ENCODE assay signal across 8 mouse cellular contexts in genomic region chr9:123259896-123260610, GRCm38 (mm10). TPM values are rescaled to one million over a fixed set of nuclear protein-coding genes. Genes with fewer than 3 reads are reported as not detected.
DNase-seq lines count a peak whose midpoint lies in the region; ATAC-seq and TF ChIP-seq lines count a peak whose summit lies in the region.

No protein-coding gene starts in this region.

- no peak overlapping the region for H3K27ac ChIP-seq in embryonic fibroblast, embryonic 13.5 days (ENCODE audit: insufficient read depth, low read length)
- peak overlapping the region; percentile 3; the same call in 1 of the 2 replicates for H3K27ac ChIP-seq in hindbrain, embryonic 11.5 days (ENCODE audit: low read depth, low read length)
- H3K27ac ChIP-seq in midbrain, embryonic 10.5 days (replicated peaks), result peak overlapping the region; percentile 84

- no peaks in the 10 kb centered on the region for H3K36me3 ChIP-seq in hindbrain, embryonic 11.5 days (ENCODE audit: control insufficient read depth, insufficient read depth, low read length)
- H3K36me3 ChIP-seq in midbrain, embryonic 10.5 days, result no peaks in the 10 kb centered on the region

- H3K4me2 ChIP-seq in hindbrain, embryonic 11.5 days (replicated peaks; ENCODE audit: low read depth, low read length), result peak overlapping the region; percentile 76

- H3K27me3 ChIP-seq in hindbrain, embryonic 11.5 days (ENCODE audit: control insufficient read depth, insufficient read depth, low read length), result 0 out of 2 replicates have a peak, but pooled peaks cover 2% of the 10 kb centered on the region
- H3K27me3 ChIP-seq in midbrain, embryonic 10.5 days (ENCODE audit: low read depth, poor library complexity, severe bottlenecking), result peaks cover 37% of the 10 kb centered on the region

- H3K9ac ChIP-seq in hindbrain, embryonic 11.5 days (ENCODE audit: low read depth, low read length), result peak overlapping the region; percentile 81

- peak; percentile 87 for ATAC-seq in hindbrain, embryonic 11.5 days (ENCODE audit: low FRiP score)

- intact Hi-C loops in left cerebral cortex, postnatal 10 days (cut with DNase I), result loop anchor here (2.0 to 5.0 kb wide), 3 partner anchors 107 to 267 kb away; partner anchors contain the start of genes Lars2 and Sacm1l

- H3K4me3 ChIP-seq in embryonic fibroblast, embryonic 13.5 days (ENCODE audit: insufficient read depth, low read length), result peak overlapping the region; percentile 60
- peak overlapping the region; percentile 47 for H3K4me3 ChIP-seq in hindbrain, embryonic 11.5 days (ENCODE audit: low read depth, low read length)
- H3K4me3 ChIP-seq in midbrain, embryonic 10.5 days, result peak overlapping the region; percentile 78

- TF ChIP-seq CTCF in embryonic fibroblast, embryonic 13.5 days (IDR thresholded peaks at IDR 0.05; ENCODE audit: borderline replicate concordance, insufficient read depth, low read length), result no peak

- no peaks in the 10 kb centered on the region for H3K9me3 ChIP-seq in hindbrain, embryonic 11.5 days (ENCODE audit: control insufficient read depth, low read length)
- no peaks in the 10 kb centered on the region for H3K9me3 ChIP-seq in midbrain, embryonic 10.5 days (replicated peaks)

- DNase-seq in cerebellum, postnatal 10 days, result peak; percentile 64 to 69
- DNase-seq in cerebellum, adult 11 months, result no peak
- peak; percentile 43 for DNase-seq in WW6 (ENCODE audit: low read depth, low spot score)
- peak; percentile 67 for DNase-seq in hindbrain, embryonic 11.5 days (ENCODE audit: low spot score)
- DNase-seq in left cerebral cortex, postnatal 10 days (ENCODE audit: extremely low spot score in 1 of 2, low spot score in 2 of 2), result peak; percentile 17 to 78
- peak; percentile 64 for DNase-seq in midbrain, embryonic 10.5 days (ENCODE audit: low spot score)
- peak; percentile 31 to 43 for DNase-seq in spleen, postnatal 10 days (ENCODE audit: low spot score in 2 of 2)

- no peak for TF ChIP-seq POLR2A in embryonic fibroblast, embryonic 13.5 days (IDR thresholded peaks at IDR 0.05; ENCODE audit: low read depth, low read length)

- under 1% methylated on average over 86 of the region's 92 CpGs for WGBS in hindbrain, embryonic 11.5 days
- under 1% methylated on average over 92 of the region's 92 CpGs for WGBS in midbrain, embryonic 10.5 days

- H3K4me1 ChIP-seq in embryonic fibroblast, embryonic 13.5 days (ENCODE audit: control insufficient read depth, insufficient read depth, low read length), result no peaks in the 10 kb centered on the region
- no peaks in the 10 kb centered on the region for H3K4me1 ChIP-seq in hindbrain, embryonic 11.5 days (replicated peaks; ENCODE audit: control insufficient read depth, insufficient read depth, low read length)
- H3K4me1 ChIP-seq in midbrain, embryonic 10.5 days, result peaks cover 20% of the 10 kb centered on the region

RNA-seq across cellular contexts. Expression of gene Tmem158, which starts 0.5 kb away (rescaled TPM):
- polyA plus RNA-seq in embryonic fibroblast, embryonic 13.5 days (2011; ENCODE audit: insufficient read length, low read depth, missing spikeins), result 1.7 and 2.1 TPM in 2 replicates
- polyA plus RNA-seq in hindbrain, embryonic 11.5 days (2014; fragmentation: Nextera tagmentation; extraction: Ambion mirVana), result 3.6 and 5.7 TPM in 2 replicates
- total RNA-seq in left cerebral cortex, postnatal 10 days (2021), result 10 to 100 TPM; 81.5 to 87.1 TPM
- 4.8 and 5.4 TPM in 2 replicates for polyA plus RNA-seq in midbrain, embryonic 10.5 days (2016; fragmentation: Nextera tagmentation; extraction: Ambion mirVana)

RNA-seq across cellular contexts. Expression of gene Cdcp1, which starts 44.2 kb away (rescaled TPM):
- polyA plus RNA-seq in embryonic fibroblast, embryonic 13.5 days (2011; ENCODE audit: insufficient read length, low read depth, missing spikeins), result not detected in 2 replicates
- 0.66 and 1.2 TPM in 2 replicates for polyA plus RNA-seq in hindbrain, embryonic 11.5 days (2014; fragmentation: Nextera tagmentation; extraction: Ambion mirVana)
- under 1 TPM; 0.13 to 0.16 TPM for total RNA-seq in left cerebral cortex, postnatal 10 days (2021)
- polyA plus RNA-seq in midbrain, embryonic 10.5 days (2016; fragmentation: Nextera tagmentation; extraction: Ambion mirVana), result 0.47 and 0.48 TPM in 2 replicates
